Mouse (Mus musculus) cerebellum, postnatal 10 days (tissue): ENCODE results near the gene Tspan9.
A peak's percentile ranks its signal among the peaks of the same experiment; 100 is the strongest.

Experiments used
- DNase-seq, 2 experiments: peaks; one replicate each; pipeline ENCODE4 v3.0.0; 2021; ENCODE audit warnings: mixed read lengths in 2 of 2

Tspan9 gene

DNA sequence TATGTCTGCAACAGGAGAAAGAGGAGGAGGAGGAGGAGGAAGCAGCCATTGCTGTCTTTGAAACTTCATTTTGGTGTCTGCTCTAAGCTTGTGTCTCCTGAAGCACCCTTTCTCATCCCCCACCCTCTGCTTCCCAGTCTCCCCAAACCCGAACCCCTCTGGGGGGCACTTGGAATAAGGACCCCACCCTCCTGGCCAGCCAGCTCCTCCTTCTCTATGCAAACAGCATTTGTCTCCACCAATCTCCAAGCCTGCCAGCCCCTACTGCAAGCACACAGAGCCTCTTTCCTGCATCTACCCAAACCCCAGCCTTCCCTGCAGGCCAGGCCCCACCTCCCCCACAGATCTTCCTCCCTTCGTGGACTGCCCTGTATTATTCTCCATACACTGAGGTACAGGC lies 12.0 kb downstream of the Tspan9 start:
- peak in 1 of 2 experiments; percentile 7 for DNase-seq

- DNase-seq: peak in 1 of 2 experiments; percentile 18
Observed at GRCm38 (mm10) chr6:128130686-128131085, 12.7 kb downstream of the Tspan9 start.

- no peak for DNase-seq
Observed at GRCm38 (mm10) chr6:128129382-128129781, 14.0 kb downstream of the Tspan9 start.

- no peak for DNase-seq
Observed at GRCm38 (mm10) chr6:128127312-128127711, 16.1 kb downstream of the Tspan9 start.

GRCm38 (mm10) chr6:128126876-128127275 lies 16.5 kb downstream of the Tspan9 start:
- DNase-seq: peak; percentile 79 to 80

DNA sequence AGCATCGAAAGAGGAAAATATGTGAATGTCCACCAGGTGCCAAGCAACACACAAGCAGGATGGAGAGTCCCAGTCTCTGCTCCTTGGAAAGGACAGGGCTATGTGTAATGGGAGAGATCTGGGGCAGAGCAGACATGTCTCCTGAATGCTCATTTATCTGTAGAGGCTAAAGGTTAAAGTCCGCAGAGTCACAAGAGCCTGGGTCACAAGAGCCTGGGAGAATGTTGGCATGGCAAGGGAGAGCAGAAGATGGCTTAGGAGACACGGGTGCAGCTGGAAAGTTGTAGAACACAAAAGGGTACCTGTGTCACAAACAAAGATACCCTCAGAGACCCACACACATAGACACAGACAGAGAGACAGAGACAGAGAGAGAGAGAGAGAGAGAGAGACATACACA lies 17.9 kb downstream of the Tspan9 start:
- DNase-seq: no peak

- no peak for DNase-seq
Observed at GRCm38 (mm10) chr6:128124222-128124971, 19.0 kb downstream of the Tspan9 start.

- DNase-seq: no peak
Observed at GRCm38 (mm10) chr6:128122127-128122526, 21.3 kb downstream of the Tspan9 start.

DNA sequence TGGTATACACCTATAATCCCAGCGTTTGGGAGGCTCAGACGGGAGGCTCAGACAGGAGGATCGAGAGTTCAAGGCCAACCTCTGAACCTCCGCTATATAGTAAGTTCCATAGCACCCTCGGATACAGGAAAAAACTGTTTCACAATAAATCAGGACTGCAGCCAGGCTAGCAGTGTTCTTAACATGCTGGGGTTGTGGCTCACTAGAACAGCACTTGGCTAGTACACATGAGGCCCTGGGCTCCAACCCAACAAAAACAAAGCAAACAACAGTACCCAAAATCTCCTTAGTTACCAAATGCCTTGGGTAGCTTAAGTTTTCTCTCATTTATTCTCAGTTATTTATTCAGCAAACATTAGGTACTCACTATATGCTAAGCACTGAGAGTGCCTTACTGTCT lies 21.7 kb downstream of the Tspan9 start:
- DNase-seq: peak in 1 of 2 experiments; percentile 51

- DNase-seq: peak; percentile 39 to 47
Observed at GRCm38 (mm10) chr6:128120806-128121205, 22.6 kb downstream of the Tspan9 start.

DNA sequence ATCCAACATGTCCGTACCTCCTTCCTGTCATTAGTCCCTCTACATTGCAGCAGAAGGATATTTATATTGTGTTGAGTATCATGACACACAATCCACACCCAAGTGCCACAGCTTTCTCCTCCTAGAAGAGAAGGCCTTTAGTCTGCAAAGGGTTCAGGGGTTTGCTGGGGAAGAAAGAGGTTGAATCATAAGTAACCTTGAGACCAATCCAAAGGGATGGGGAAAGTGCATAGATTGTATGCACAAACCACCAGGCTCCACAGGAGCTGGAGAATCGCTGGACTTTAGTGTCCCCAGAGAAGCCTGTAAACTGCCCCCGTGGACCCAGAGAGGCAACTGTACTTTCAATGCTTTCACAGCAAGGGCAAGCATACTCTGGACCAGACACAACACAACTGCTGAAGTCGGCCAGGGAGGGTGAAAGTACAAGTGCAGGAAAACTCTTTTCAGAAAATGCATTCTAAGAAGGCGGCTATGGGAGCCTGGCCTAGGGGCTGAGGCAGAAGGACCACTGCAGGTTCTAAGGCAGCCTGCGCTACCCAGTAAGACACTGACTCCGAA lies 24.6 kb downstream of the Tspan9 start:
- DNase-seq: no peak

GRCm38 (mm10) chr6:128116836-128117542 lies 26.4 kb downstream of the Tspan9 start:
- DNase-seq: no peak

DNA sequence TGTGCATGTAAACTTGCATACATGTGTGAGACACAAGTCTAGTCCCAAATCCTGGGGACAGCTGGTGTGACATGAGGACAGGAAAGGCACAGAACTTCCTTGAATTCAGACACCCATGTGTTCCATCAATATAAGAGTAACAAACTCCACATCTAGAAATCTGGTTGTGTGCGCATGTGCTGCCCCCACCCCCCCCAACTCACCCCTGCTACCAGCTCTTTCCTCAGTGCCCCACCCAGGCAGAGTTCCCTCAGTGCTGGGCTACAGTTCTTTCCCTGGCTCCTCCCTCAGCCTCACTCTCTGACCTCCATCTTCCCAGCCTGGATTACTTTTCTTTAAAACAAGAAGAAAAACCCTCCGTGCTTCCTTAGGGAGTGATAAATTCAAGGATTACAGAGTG lies 27.1 kb downstream of the Tspan9 start:
- no peak for DNase-seq

- DNase-seq: peak in 1 of 2 experiments; percentile 23
Observed at GRCm38 (mm10) chr6:128115121-128115520, 28.3 kb downstream of the Tspan9 start.

DNA sequence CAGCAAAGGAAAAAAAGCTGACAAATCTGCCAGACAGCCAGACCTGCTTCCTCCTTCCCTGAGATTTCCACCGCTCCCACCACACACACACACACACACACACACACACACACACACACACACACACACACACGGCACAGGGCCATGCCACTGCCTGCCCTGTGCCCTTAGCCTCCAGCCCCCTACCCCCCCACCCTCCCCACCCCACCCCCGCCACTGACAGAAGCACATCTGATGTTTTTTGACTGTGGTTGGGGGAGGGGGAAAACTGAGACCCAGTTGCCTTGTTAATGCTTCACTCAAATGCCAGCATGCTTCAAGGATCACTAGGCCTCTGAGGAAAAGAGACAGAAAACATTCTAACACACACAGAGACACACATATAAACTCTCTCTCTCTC lies 30.8 kb downstream of the Tspan9 start:
- DNase-seq: no peak

- DNase-seq: peak in 1 of 2 experiments; percentile 49
Observed at GRCm38 (mm10) chr6:128111784-128112183, 31.6 kb downstream of the Tspan9 start.

- DNase-seq: peak; percentile 84 to 88
Observed at GRCm38 (mm10) chr6:128108324-128109035, 34.9 kb downstream of the Tspan9 start.

GRCm38 (mm10) chr6:128107698-128108097 lies 35.7 kb downstream of the Tspan9 start:
- DNase-seq: peak in 1 of 2 experiments; percentile 31

DNA sequence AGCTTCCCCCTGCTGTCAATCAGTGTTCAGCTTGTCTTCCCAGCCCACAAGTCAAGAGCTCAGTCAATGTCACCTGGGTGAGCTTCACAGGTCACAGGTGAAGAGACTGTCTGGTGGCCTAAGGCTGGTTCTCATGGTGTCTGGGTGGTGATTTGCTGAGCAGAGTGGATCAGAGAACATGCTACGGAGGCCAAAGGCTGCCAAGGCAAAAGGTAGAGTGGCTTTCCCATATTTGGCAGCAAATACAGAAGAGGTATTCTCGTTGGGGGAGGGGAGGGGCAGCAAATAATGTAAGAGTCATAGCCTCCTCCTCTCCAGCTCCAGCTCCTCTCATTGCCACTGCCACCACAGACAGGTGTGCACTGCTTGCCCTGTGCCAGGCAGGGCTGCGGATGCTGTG lies 37.2 kb downstream of the Tspan9 start:
- no peak for DNase-seq

DNA sequence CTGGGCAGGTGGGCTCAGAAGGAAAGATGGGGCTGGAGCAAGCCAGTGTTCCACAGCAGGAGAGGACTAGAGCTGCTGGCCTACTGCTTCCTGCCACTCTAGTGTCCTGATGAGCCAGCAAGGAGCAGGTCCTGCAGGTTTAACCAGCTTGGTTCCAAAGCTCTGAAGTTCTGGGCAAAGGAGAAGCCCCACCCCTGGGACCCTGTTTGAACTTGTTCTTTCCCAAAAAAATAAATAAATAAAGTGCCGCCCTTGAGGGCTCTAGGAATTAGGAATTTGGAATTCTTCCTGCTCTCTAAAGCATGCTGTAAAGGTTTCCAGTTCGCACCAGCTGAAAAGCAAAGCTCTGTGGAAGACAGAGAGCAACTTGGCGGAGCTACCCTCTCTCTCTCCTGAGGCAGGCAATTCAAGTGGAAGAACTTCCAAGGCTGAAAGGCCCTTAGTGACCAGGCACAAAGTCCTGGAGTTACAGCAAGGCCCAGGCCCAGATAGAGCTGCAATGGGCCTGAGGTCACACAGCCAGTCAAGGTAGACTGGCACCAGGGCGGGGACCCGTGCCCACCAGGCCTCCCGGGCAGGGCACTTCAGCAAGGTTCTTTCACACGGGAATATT lies 38.6 kb downstream of the Tspan9 start:
- DNase-seq: peak in 1 of 2 experiments; percentile 29

GRCm38 (mm10) chr6:128103874-128104273 lies 39.5 kb downstream of the Tspan9 start:
- no peak for DNase-seq

- DNase-seq: peak in 1 of 2 experiments; percentile 34
Observed at GRCm38 (mm10) chr6:128102296-128102999, 40.9 kb downstream of the Tspan9 start.
